In the genomic region with DNA sequence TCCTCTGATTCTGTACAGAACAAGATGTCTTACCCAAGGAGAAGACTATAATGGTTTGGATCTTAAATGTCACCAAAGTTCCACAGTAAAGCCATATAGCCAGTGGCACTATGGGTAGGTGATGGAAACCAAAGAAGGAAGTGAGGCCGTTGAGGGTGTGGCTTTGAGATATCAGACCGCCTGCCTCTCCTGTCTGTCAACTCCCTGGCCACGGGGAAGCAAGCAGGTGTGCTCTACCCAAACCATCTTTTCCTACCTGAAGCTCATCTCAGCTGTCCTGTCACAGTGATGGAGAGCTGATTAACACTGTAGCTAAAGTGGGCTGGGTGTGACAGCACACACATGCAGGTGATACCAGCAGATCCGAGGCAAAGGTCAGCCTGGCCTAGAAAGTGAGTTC, we compare ENCODE assay signal across 14 mouse cellular contexts. TPM values are rescaled to one million over a fixed set of nuclear protein-coding genes. Genes with fewer than 3 reads are reported as not detected.
"Had no signal": no experiment of that assay in that cellular context is flagged by ENCODE, and none has a peak within 500 bp of the region (broad histone marks: within the 10 kb centered on the region; RNA-seq: fewer than 3 reads in every experiment).

No protein-coding gene starts in this region.

- H3K4me2 ChIP-seq: limb, embryonic 15.5 days; midbrain, embryonic 12.5 days had no signal

- H3K27ac ChIP-seq: left cerebral cortex, adult 2 months; limb, embryonic 15.5 days; midbrain, embryonic 12.5 days; stomach, postnatal 0 days had no signal

- DNase-seq: kidney, adult 8-10 months; kidney, postnatal 25 days; lung, adult 18-20 months; right cerebral cortex, postnatal 14 days; thymus, postnatal 36 days had no signal

- H3K9ac ChIP-seq: limb, embryonic 15.5 days; midbrain, embryonic 12.5 days had no signal

- H3K27me3 ChIP-seq: limb, embryonic 15.5 days; midbrain, embryonic 12.5 days had no signal

- H3K4me3 ChIP-seq: left cerebral cortex, adult 2 months; limb, embryonic 15.5 days; midbrain, embryonic 12.5 days had no signal

- ATAC-seq: intestine, postnatal 0 days; midbrain, embryonic 16.5 days had no signal

- H3K9me3 ChIP-seq: limb, embryonic 15.5 days; midbrain, embryonic 12.5 days had no signal

RNA-seq across cellular contexts. Expression of a gene that starts 37.6 kb away (rescaled TPM):
- polyA plus RNA-seq: intestine, postnatal 0 days; kidney, embryonic 16.5 days; lung, embryonic 16.5 days; midbrain, embryonic 16.5 days; small intestine, adult 2 months; stomach, postnatal 0 days had no signal
